Mouse (Mus musculus) megakaryocyte, embryonic 14.5 days (primary cell): ENCODE results near the gene Prkce.

Source experiments
- FLI1 ChIP-seq: IDR thresholded peaks from 2 replicates; pipeline ENCODE4 v1.6.1; 2012; ENCODE audit warnings: low read length, inconsistent platforms, mixed read lengths
- GATA1 ChIP-seq: IDR thresholded peaks from 3 replicates; pipeline ENCODE4 v1.6.1; 2012; ENCODE audit warnings: mixed read lengths, low read length, inconsistent platforms, borderline replicate concordance

DNA sequence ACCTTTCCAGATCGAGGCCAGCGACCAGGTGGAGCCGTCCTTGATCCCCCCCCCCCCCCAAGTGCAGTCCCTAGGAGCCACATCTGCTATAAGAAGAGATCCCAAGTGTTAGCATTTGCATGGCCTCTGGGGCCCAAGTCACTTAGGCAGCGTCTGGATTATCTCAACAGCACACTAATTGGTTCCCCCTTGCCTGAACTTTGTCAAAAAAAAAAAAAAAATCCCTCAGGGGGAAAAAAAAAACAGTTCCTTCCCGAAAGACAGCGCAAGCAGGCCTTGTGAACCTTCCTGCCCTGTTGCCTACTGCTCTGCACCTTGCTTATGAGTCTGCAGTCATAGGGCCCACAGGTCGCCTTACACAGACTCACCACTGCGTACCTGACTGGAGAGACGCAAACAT is 7.9 kb downstream of the Prkce start:
- no peak for TF ChIP-seq GATA1
- no peak for TF ChIP-seq FLI1
